Mouse (Mus musculus) E14TG2a.4 (cell line): Measurements from ENCODE around the gene Slc22a20.

Experiments used
- CTCF ChIP-seq: conservative IDR thresholded peaks from 2 replicates; pipeline ENCODE4 v1.5.1; 2014; ENCODE audit warnings: low read length
- NANOG ChIP-seq: IDR thresholded peaks from 2 replicates; pipeline ENCODE4 v1.6.1; 2014; ENCODE audit warnings: borderline replicate concordance, low read length, mixed read lengths
- POU5F1 ChIP-seq: IDR thresholded peaks from 2 replicates; pipeline ENCODE4 v1.6.1; 2014; ENCODE audit warnings: low read length, borderline replicate concordance

DNA sequence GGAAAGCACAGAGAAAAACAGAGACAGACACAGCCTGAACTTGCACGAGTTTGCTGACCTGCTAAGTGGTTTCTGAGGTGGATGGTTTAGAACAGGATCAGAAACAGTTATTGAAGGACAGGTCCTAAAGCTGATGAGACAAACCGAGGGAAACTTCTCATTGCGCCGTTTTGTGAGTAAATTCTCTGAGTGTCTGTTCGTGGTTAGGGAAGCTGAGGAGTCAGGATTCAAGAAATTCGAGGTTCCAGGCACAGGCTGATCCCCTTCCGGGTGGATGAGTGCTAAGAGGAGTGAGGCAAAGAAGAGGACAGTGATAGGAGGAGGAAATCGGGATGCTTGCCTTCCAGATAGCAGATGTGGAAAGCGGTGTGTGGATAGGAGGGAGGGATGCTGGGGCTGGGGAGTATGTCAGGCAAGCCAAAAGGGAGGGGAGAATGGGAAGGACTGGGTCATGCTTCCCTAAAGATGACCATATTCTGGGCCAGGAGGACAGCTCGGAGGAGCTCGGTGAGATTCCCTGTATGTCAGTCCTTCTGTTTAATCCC, 60.6 kb downstream of the Slc22a20 start:
- TF ChIP-seq CTCF (no peak), NANOG (no peak), POU5F1 (no peak)
